Mouse (Mus musculus): ENCODE measurements around the gene Dtd1.

DNA sequence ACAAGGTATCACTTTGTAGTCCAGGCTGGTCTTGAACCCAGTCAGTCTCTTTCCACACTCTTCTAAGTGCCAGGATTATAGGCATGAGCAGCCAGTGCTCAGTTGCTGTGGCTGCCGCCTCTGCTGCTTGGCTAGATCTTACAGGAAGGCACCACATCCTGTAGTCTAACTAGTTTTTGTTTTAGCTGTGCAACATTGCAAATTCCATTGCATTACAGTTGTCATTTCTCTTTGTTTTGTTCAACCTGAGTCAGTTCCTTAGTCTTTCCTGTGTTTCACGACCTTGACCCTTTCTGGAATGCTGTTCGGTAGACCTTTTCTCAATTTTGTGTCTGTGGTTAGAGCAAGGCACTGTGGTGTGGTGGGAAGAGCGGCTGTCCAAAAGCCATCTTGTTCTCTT, 37.5 kb downstream of the Dtd1 start:
- TF ChIP-seq SRF (IDR thresholded peaks at IDR 0.05; ENCODE audit: control insufficient read depth, insufficient read length, low read depth) (no peak), POLR2A (IDR thresholded peaks at IDR 0.05; ENCODE audit: insufficient read length, low read depth) (no peak), USF1 (IDR thresholded peaks at IDR 0.05; ENCODE audit: low read depth) (no peak), MAX (IDR thresholded peaks at IDR 0.05; ENCODE audit: low read depth) (no peak), E2F4 (IDR thresholded peaks at IDR 0.05; ENCODE audit: insufficient read depth) (no peak), POLR2AphosphoS2 (IDR thresholded peaks at IDR 0.05; ENCODE audit: insufficient read length, low read depth) (no peak)
